Mouse (Mus musculus) limb, embryonic 10.5 days (tissue): ENCODE data around the gene 3110021N24Rik. TPM values are rescaled to one million over a fixed set of nuclear protein-coding genes. Genes with fewer than 3 reads are reported as not detected.

Source experiments
- DNase-seq: peaks from one replicate; pipeline ENCODE4 v3.0.0-alpha.2; 2017; ENCODE audit warnings: low spot score
- H3K27ac ChIP-seq: fragments of 300-500 bp; sonication (generic); 2 replicates; pipeline ENCODE4 v1.5.1; 2016; ENCODE audit warnings: mild to moderate bottlenecking
- H3K27me3 ChIP-seq: fragments of 300-500 bp; sonication (generic); 2 replicates; pipeline ENCODE4 v1.6.1; 2016; ENCODE audit warnings: low read depth, mild to moderate bottlenecking; ENCODE audit not compliant: poor library complexity, severe bottlenecking
- H3K36me3 ChIP-seq: fragments of 300-500 bp; sonication (generic); 2 replicates; pipeline ENCODE4 v1.6.1; 2016; ENCODE audit warnings: mild to moderate bottlenecking, moderate library complexity
- H3K4me1 ChIP-seq: fragments of 300-500 bp; sonication (generic); 2 replicates; pipeline ENCODE4 v1.6.1; 2016
- H3K4me3 ChIP-seq: fragments of 300-500 bp; sonication (generic); 2 replicates; pipeline ENCODE4 v1.5.1; 2016; ENCODE audit warnings: mild to moderate bottlenecking, moderate library complexity
- H3K9me3 ChIP-seq: fragments of 300-500 bp; sonication (generic); replicated peaks from 2 replicates; pipeline ENCODE4 v1.6.1; 2016; ENCODE audit warnings: mild to moderate bottlenecking
- WGBS: fragments of 180-500 bp; shearing (Covaris S2); methylation state at CpG from one replicate; pipeline ENCODE4 v1.1.7; 2016; 5-methylcytosine and 5-hydroxymethylcytosine counted together
- polyA plus RNA-seq: library from polyadenylated mRNA; unstranded; fragments of >200 nt; fragmentation: Nextera tagmentation; extraction: Ambion mirVana; gene quantifications from 2 replicates; pipeline ENCODE4 v1.2.1, GENCODE M21; 2016

The 3110021N24Rik gene
- polyA plus RNA-seq, 1 experiment from 2014 or later, result 1.4 TPM

DNA sequence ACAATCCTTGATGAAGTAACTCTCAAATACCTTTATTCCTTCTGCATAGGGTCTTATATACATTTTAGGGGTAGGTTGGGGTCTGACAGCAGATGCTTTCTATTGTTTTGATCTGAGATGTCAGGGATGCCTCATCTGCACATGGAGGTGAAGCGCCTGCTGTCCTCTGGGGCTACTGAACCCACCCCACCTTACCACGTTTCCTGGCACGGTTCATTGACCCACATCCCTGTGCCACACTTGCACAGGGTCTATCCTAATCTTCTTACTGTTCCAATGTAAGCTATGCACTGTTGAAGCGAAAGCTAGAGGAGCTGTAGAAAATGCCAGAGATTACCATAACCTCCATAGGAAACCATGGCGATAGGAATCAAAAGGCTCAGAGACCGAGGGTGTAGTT, 92.1 kb downstream of the 3110021N24Rik start:
- DNase-seq, result no peak
- peaks cover 16% of the 10 kb centered on the region for H3K36me3 ChIP-seq
- H3K27me3 ChIP-seq, result no peaks in the 10 kb centered on the region
- no peak overlapping the region for H3K27ac ChIP-seq
- H3K9me3 ChIP-seq, result no peaks in the 10 kb centered on the region
- no peaks in the 10 kb centered on the region for H3K4me1 ChIP-seq
- WGBS, result 75% methylated on average over 6 of the region's 6 CpGs
- no peak overlapping the region for H3K4me3 ChIP-seq

DNA sequence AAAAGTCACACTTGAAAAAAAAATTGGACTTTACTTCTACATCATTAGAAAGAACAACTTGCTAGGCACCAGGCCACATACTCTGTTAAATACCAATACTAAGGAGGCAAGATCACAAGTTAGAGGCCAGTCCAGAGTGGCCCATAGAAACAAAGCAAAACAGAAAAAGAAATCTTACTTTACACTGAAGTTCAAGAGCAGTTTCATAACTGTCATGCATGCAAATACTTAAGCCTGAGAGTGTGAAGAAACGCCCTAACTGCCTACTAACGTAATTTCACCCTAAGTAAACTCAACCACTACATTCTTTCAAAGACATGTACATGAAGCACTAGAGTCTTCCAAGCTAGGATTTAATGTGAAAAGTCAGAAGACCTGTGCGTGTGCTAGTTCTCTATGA, 106.2 kb downstream of the 3110021N24Rik start:
- H3K9me3 ChIP-seq, result no peaks in the 10 kb centered on the region
- H3K36me3 ChIP-seq, result peaks cover 97% of the 10 kb centered on the region
- H3K4me1 ChIP-seq, result no peaks in the 10 kb centered on the region
- H3K4me3 ChIP-seq, result no peak overlapping the region
- H3K27me3 ChIP-seq, result no peaks in the 10 kb centered on the region
- no peak for DNase-seq
- H3K27ac ChIP-seq, result no peak overlapping the region
- WGBS, result 96% methylated on average over 3 of the region's 3 CpGs

DNA sequence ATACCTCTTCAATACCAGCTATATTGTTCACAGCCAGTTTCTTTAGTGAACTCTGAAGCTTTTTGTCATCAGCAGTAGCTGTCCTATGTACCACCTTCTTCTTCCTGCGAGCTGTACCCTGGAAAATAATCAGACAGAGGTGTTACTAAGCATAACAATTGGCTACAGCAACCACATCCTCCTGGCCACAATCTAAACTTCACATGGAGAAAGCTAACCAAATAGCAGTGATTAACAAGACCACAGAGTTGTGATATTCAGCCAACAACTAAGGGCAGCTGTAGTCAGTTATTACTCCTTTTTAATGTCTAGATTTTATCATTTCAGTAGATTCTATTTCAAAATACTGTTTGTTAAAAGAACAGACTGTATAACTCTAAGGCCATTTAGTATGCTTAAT, 106.6 kb downstream of the 3110021N24Rik start:
- 88% methylated on average over 1 of the region's 1 CpGs for WGBS
- no peaks in the 10 kb centered on the region for H3K4me1 ChIP-seq
- H3K4me3 ChIP-seq, result no peak overlapping the region
- H3K27me3 ChIP-seq, result no peaks in the 10 kb centered on the region
- DNase-seq, result no peak
- H3K9me3 ChIP-seq, result no peaks in the 10 kb centered on the region
- H3K27ac ChIP-seq, result no peak overlapping the region
- H3K36me3 ChIP-seq, result peaks cover 93% of the 10 kb centered on the region

DNA sequence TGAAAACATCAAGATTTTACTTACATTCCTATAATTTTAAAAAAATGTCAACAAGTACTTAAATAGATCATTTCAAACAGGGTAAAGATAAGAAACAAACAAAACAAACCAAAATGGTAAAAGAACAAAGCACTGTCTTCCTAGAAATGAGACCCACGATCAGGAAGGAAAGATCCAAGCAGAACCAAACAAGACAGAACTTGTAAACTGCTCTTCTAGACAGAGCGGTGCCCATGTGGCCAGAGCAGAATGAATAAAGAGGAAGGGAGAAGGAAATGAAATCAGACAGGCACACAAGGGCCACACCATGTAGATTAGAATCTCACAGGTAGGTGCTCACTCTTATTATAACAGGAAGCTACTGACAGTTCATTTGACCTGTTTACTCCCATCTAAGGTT, 107.2 kb downstream of the 3110021N24Rik start:
- WGBS, result 88% methylated on average over 2 of the region's 2 CpGs
- Histone ChIP-seq H3K9me3 (no peaks in the 10 kb centered on the region), H3K4me3 (no peak overlapping the region), H3K27ac (no peak overlapping the region), H3K36me3 (peaks cover 88% of the 10 kb centered on the region), H3K4me1 (peaks cover 1% of the 10 kb centered on the region; the same call in 1 of the 2 replicates), H3K27me3 (no peaks in the 10 kb centered on the region)
- DNase-seq, result no peak

DNA sequence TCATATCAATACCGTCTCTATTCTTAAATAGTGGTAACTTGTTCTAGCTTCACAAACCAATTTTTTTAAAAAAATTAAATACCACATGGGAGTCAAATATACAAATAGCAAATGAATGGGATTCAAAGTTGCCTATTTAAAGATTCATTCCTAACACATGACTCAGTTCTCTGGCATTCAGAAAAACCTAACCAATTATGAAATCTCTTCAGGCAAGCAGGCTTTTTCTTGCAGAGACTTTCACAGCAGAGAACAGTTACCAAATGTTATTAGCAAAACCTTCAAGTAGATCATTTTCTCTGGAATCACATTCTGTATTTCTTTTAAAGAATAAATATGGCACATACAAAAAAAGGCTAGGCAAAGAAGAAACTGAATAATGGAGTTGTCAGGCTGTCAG, 111.2 kb downstream of the 3110021N24Rik start:
- Histone ChIP-seq H3K27me3 (no peaks in the 10 kb centered on the region), H3K27ac (no peak overlapping the region), H3K4me3 (no peak overlapping the region), H3K9me3 (no peaks in the 10 kb centered on the region), H3K4me1 (peaks cover 15% of the 10 kb centered on the region), H3K36me3 (peaks cover 47% of the 10 kb centered on the region)
- 98% methylated on average over 1 of the region's 1 CpGs for WGBS
- DNase-seq, result no peak

Other genes with a start within 250 kb of the 3110021N24Rik start
- 126 and 132 TPM in 2 replicates for gene Prpf38a, start 140.3 kb upstream of the 3110021N24Rik start, polyA plus RNA-seq
- 30.4 and 31.1 TPM in 2 replicates for gene Orc1, start 140.2 kb upstream of the 3110021N24Rik start, polyA plus RNA-seq
- 28.9 and 31.2 TPM in 2 replicates for gene Cc2d1b, start 99.7 kb upstream of the 3110021N24Rik start, polyA plus RNA-seq
- 4.5 and 5.1 TPM in 2 replicates for gene Zfyve9, start 61.1 kb downstream of the 3110021N24Rik start, polyA plus RNA-seq
- 170 and 214 TPM in 2 replicates for gene Btf3l4, start 114.0 kb downstream of the 3110021N24Rik start, polyA plus RNA-seq
- 93.4 and 102 TPM in 2 replicates for gene Txndc12, start 115.0 kb downstream of the 3110021N24Rik start, polyA plus RNA-seq
- gene Kti12, start 128.1 kb downstream of the 3110021N24Rik start, polyA plus RNA-seq, result 70.8 and 81.3 TPM in 2 replicates
- gene A730015C16Rik, start 129.0 kb downstream of the 3110021N24Rik start, polyA plus RNA-seq, result 1.5 and 2.0 TPM in 2 replicates
- 8.0 and 11.3 TPM in 2 replicates for gene Rab3b, start 159.4 kb downstream of the 3110021N24Rik start, polyA plus RNA-seq